Mouse (Mus musculus) erythroblast, adult 5-6 weeks (primary cell): Measurements from ENCODE around the gene Dock2. TPM values are rescaled to one million over a fixed set of nuclear protein-coding genes. Genes with fewer than 3 reads are reported as not detected.

ENCODE experiments used
- ATAC-seq: replicated peaks from 2 replicates; pipeline ENCODE4 v1.8.0; 2016; ENCODE audit warnings: moderate number of reproducible peaks, mild to moderate bottlenecking, moderate TSS enrichment, inconsistent platforms; ENCODE audit not compliant: poor library complexity, low FRiP score, severe bottlenecking
- total RNA-seq, 2 experiments: library from RNA; stranded (forward) in 1 of 2; stranded (reverse) in 1 of 2; fragments of 150-400 nt in 1 of 2; fragments of 200-764, 138-1000 nt in 1 of 2; gene quantifications; 2 replicates each; pipeline versions ENCODE4 v1.2.3 to v1.2.4; 2015 to 2017; ENCODE audit warnings: low replicate concordance in 2 of 2

Dock2 gene
- total RNA-seq, 2 experiments from 2014 or later, result 32.6 to 35.9 TPM

DNA sequence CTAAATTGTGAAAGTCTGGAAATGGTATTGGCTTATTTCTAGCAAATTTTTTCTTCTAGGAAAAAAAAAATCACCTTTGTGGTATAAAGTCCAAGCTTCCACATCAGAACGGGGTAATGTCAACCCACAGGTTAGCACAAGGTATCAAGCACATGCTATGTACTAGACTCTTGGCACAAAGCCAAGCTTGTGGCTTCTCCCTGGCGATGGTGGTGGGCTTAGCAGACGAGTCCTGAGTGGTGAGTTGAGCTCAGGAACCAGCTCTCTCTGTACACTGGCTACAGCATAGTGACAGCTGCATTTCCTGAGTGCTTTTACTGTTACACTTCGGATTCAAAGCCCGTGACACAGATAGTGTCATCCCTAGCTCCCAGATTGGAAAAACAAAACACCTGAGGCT is 472.0 kb downstream of the Dock2 start:
- ATAC-seq, result no peak

DNA sequence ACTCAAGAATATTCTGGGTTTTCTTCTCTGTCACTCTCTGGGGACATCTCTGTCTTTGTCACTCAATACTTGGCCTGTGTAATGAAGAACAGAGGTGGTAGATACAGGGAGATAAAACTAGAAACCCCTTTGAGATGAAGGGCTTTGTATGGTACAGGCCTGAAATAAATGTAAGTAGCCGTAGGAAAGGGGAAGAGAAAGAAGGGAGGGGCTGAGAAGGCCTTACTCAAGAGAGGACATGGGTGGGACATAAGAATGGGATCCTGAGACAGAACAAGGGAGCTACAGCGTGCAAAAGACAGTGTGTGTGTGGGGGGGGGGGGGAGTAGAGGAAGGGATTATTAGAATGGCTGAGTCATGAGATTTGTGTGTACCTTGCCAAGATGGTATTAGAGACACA is 474.3 kb downstream of the Dock2 start:
- no peak for ATAC-seq

DNA sequence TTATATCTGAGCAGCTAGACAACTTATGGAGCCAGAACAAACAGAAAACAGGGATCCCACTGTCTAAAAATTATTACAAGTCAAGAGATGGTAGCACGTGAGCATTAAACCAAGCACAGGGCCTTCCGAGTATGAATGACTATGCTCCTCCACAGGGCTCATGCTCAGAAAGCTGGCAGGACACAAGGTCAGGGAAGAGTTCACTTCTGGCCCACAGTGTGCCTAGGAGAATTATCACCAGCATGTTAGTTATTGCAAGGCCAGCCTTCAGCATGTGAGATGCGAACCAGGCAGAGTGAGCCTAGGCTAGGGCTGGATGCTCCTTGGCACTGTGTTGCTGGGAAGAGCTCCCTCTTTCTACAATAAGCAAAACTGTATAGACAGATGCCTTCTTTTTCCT is 475.0 kb downstream of the Dock2 start:
- ATAC-seq, result no peak

DNA sequence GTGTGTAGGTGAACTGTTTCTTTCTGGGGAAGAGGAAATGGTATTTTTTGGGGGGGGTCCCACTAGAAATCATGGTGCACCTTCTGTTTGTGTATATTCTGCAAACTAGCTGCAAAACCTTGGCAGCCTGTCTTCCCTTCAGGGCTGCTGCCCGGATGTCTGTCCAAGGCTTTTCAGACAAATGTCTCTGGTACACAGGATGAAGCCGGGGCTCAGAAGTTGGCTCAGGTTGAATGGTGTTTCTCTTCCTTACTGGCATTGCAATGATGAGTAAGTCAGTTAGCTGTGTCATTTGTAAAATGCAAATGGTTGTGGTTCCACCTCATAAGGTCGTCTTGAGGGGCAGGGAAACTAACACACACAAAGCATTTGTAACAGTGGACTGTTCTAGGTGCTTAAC is 477.5 kb downstream of the Dock2 start:
- ATAC-seq, result no peak

DNA sequence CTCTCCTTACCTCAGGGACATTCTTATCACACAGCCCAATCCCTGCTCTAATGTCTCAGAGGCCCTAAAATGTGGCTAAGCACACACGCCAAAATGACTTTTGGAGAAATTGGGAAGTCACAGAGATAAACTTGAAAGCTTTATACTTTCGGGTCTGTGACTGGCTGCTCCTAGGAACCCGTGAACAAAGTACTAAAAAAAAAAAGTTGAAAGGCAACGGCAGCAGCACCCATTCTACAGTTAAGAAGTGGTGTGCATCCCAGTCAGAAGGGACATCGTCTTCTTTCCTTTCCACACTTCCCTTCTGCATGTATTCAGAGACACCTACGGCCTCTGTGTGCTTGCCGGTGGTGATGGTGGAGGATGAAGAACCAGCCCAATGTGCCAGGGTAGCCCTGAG is 483.6 kb downstream of the Dock2 start:
- ATAC-seq, result no peak

DNA sequence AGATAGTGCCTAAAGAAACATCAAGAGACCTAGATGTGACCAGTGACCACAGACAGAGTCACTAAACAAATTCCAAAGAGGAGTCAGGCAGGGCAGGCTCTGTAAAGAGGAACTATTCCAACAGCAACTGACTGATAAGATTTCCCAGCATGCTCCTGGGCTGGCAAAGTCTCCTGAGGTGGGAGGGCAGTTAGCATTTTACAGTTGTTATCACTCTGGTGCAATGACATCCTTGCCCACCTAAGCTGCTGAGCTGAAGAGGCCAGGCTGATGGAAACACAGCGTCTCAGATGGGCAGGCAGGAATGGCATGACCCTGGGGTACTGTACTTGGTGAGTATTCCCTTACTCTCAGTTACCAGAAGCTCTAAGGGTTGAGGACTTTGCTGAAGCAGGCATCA is 484.1 kb downstream of the Dock2 start:
- ATAC-seq, result no peak

DNA sequence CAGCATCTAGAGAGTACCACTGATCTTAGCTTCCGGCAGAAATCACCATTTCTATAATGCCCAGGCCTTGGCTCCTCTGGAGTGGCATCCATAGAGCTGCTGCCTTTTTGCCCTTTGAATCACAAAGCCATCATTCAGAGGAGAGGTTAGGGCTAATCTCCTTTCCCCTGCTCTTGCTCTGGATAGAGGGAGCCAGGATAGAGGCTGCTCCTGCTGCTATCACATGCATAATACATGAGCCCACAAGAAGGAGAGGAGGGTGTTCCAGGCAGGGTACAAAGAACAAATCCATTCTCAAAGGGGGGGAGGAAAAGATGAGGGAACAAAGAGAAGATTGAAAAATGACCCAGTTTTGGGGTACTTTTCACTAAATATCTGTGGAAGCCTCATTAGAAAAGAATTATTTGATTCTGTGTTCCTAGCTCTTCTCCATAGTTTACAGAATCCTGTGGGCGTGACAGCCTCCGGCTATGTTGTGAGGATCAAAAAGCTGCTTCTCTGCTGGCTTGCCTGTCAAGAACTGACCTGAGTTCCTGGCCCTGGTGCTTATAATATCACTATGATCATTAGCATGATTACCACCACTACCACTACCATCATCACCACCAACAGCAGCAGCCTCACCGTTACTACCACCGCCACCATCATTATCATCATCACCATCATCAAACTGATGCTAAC is 485.9 kb downstream of the Dock2 start:
- ATAC-seq, result no peak

DNA sequence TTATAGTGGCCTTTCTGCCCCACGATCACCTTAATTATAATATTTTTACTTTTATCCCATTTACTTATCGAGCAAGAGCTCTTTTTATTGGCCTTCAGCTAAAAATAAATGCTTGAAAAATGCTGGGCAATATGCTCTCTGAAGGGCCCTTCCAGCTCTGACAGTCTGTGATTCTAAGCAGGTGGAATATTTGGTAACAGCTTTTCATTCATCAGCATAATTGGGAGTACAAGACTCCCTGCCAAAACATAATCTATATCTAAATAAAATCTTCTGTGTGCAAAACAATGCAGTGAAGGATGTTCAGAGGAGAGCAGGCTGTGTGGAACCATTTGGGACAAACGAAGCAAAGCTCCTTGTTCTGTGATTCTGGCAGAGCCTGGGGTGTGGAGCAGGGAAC is 492.4 kb downstream of the Dock2 start:
- no peak for ATAC-seq

DNA sequence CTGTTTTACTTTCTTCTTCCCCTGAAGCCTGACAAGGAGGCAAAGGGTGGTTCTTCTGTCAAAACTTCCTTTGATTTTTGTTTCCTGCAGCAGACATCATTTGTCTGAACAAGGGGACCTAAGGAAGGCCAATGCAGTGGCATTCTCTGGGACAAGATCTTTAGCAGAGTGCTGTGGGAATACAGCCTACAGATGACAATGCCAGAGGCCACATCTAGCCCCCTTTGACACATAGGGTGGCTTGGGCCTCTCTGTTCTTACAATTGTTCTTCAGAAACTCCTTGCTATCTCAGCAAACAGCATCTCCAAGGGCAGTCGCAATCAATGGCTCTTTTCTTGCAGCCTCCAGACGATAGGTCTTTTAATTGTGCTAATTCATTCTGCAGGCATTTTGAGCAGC is 493.0 kb downstream of the Dock2 start:
- no peak for ATAC-seq

DNA sequence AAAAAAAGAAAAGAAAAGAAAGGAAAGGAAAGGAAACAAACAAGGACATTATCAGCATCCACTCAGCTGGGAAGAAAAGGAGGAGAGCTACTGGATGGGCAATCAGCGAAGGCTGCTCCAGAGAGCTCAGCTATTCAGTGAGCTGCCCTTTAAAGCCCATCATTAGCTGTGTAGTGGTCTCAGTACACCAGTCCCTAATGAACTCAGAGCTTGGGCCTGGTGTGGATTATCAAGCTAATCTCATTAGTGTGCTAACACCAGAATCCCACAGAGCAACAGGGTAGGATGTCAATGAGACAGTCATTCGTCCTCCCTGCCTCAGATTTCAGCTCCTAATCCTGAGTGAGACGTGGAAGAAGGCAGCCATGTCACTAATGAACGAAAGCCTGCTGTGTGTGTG is 493.4 kb downstream of the Dock2 start:
- no peak for ATAC-seq

DNA sequence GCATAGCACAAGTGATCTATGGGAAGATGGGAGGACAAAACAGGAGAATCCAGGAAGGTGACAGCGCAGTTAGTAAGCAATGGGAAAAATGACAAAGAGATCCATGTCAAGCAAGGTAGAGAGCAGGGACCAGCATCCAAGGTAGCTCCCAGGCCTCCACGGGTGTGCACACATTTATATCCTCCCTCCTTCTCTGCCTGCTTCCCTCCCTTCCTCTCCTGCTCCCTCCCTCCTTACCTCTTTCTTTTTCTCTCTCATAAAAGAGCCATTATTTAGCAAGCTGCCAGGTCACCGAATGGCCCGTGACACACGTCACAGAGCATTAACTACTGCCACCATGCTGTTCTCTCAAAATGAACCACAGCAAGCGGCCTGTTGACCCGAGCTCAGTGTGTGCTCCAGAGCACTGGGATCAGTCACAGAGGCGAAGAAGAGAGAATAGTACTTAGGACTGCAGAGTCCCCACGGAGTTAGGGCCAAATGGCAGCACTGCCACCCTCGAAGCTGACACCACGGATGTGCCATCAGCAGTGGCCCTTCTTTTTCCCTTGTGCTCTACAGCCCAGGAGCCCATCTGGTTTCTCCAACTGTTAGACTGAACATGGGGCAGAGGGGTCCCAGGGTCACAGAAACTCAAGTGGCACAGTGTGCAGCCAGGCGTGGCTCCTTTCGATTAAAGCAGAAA is 499.4 kb downstream of the Dock2 start:
- ATAC-seq, result no peak

DNA sequence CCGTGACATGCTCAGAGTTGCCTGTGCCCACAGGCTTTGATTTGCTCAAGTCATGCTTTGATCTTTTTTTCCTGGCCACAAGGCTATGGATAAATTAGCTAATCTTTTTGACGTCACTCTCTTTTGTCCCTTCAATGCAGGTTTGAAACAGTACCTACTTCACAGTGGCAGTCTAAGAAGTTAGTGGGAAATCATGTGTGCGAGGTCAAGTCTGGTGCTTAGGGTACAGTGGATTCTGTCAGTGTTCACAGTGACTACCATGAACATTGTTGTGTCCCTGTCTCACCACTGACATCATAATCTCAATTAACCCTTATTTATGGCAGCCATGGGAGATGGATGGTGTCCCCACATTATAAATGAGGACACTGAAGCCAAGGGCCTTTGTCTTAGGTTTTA is 506.6 kb downstream of the Dock2 start:
- no peak for ATAC-seq

DNA sequence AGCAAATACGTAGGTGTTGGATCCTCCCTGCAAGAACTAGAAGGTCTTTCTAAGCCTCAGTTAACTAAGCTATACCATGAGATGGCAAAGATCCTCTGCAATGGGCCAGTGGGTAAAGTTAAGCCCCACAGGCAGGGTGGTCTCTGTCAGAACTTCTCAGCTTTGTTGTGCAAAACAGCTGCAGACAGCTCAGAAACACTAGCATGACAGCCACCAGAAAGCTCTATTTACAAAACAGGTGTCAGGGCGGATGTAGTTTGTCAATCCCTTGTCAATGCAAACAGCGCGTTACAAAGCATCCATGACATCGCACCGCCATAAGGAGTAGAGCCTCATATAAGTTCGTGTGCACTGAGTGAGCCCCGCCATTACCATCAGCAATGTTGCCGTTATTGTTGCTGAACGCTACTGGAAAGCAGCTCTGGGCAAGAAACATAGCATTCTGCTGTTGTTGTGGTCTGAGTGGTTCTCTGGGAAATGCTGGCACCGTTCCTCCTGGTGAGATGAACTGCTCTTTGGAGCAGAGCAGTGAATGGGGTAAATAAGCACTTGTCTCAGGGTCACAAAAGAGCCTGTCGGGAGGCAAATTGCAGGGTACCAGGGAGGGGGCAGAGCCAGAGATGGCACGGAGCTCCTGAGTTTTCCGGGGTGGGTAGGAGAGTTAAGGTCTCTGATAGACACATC is 507.2 kb downstream of the Dock2 start:
- no peak for ATAC-seq

DNA sequence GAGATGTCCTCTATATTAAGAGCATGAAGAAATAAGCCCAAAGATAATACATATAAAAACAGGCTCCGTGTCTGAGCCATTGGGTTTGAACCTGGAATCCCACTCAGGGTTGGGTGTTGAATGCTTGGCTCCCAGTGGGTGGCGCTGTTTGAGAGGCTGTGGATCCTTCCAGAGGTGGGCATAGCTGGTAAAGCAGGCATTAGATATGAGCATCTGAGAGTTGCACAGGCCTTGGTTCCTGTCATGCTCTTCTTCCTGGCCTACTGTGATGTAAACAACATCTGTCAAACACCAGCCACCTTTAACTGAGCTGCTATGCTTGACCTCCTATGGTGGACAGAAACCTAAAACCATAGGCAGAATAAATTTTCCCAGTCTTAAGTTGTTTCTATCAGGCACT is 507.8 kb downstream of the Dock2 start:
- no peak for ATAC-seq

DNA sequence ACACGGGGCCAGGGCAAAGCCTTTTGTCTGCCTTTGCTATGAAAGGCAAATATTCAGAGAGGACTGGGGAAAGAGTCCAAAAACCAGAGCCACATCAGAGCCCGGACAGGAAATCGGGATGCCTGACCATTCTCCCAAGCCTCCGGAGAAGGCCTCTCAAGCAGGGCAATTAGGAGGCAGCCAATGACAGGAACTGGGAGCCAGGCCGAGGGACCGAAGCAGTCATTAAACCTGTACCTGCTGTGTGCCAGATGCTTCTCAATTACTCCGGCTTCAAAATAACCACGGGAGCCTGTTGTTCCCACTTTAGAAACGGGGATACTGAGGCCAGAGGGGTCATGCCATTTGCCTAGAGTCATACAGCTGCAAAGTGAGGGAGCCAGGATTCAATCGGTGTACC is 511.7 kb downstream of the Dock2 start:
- ATAC-seq, result no peak

DNA sequence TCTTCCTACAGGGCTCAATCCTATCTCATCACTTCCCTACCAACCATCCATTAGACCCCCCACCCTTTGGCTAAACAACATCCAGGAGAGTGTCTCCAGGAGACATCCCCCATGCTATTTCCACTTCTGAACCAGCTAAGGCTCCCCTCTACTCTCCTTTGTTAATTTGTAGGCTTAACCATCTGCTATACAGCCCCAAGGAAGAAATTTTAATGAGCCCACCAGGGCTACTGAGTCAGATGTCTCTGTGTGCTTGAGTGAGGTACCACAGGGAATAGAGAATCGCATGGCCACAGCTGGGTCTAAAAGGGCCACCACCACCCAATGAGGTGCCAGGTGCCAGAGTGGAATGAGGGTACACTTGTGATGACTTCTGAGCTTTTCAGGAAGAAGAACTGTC is 519.6 kb downstream of the Dock2 start:
- no peak for ATAC-seq

DNA sequence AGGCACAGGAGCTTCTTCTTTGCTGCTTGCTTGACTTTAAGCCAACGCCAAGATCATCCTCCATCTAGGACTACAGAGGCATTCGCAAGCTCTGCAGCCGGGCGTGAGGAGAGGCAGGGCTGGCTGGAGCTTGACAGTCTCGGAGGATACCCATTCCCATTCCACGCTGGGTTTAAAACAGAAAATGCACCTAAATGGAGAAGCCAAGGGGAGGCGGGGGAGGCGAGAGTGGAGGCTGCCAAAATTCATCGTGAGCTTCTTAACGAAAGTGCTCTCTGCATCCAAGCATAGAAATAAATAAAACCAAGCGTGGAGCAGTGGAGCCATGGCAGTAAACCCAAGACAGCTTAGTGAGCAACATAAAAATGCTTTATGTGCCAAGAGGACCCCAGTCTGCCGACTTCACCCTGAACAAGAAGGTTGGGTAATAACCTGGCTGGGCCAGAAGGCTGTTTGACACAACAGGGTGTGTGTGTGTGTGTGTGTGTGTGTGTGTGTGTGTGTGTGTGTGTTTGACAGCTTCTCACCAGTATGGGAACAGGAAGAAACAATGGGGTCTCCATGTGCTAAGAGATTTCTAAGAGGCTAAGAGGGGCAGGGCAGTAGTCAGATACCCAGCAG is 524.7 kb downstream of the Dock2 start:
- ATAC-seq, result no peak

DNA sequence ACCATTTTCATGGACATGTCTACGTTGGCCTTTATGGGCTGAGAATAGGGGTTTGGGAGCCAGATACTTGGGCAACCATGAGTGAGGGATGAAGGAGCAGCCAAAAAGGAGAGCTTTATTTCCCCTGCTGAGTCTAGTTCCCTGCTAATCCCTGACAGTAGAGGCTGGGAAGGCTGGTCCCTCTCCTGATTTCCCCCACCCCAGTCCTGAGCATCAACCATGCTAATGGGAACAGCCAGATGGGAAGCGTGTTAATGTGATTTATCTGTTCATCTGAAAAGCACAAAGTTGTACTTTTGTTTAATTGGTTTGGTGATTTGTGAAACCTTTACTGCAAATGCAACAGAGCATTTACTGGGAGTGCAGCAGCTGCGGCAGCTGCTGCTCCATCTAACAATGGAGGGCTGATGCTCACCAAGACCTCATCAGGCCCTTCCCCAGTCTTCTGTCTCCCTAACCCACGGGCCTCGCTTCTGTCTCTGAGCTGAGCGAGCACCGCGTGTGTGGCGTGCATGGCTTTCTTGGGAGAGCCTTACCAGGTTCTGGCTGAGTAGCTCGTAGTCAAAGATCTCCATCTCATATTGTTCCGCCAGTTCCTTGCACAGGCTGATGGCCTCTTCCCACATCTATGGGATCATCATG is 526.0 kb downstream of the Dock2 start:
- ATAC-seq, result no peak

DNA sequence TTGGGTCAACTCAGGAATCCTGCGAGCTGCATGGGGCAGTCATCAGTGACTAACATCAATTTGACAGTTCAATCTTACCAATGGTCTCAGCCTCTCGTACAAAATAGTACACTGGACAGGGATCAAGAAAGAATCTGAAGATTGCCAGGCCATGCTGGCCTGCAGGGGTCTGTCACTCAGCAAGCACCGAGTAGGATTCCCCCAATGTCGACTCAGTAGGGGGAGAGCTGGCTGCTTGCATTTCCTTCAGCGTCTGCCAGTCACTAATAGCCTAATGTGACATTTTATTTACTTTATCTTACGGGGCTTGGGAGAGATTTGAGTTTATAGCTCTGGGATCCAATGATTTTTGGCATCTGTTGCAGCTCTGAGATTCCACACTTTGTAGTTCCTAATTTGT is 540.7 kb downstream of the Dock2 start:
- ATAC-seq, result no peak

DNA sequence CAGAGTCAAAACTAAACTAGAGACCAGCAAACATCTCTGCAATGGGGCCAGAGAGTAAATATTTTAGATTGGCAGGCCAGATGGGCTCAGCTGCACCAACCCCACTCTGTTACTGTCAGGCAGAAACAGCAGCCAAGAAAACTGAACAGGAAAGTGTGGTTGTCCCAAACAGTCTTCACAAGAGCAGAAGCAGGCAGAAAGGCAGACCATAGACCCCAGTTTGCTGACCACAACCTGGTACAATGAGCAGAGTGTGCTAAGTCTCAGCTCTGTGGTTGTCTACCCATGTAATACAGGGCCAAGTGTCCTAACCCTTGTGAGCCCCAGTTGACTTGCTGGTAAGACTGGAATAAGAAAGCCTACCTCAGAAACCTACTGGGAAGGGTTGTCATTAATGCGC is 543.4 kb downstream of the Dock2 start:
- ATAC-seq, result no peak
